Mouse (Mus musculus) ES-Bruce4 (cell line): ENCODE measurements around the gene Nxpe4. TPM values are rescaled to one million over a fixed set of nuclear protein-coding genes. Genes with fewer than 3 reads are reported as not detected.

Experiments used
- H3K27ac ChIP-seq: 2 replicates; pipeline ENCODE4 v1.5.1; 2012; ENCODE audit warnings: low read length, inconsistent platforms; ENCODE audit not compliant: insufficient read depth
- H3K27me3 ChIP-seq: 2 replicates; pipeline ENCODE4 v1.6.1; 2012; ENCODE audit warnings: mild to moderate bottlenecking, low read length, inconsistent platforms; ENCODE audit not compliant: control insufficient read depth, poor library complexity, insufficient read depth, severe bottlenecking
- H3K36me3 ChIP-seq: 2 replicates; pipeline ENCODE4 v1.6.1; 2012; ENCODE audit warnings: inconsistent platforms, mild to moderate bottlenecking, low read length, moderate library complexity; ENCODE audit not compliant: control insufficient read depth, poor library complexity, insufficient read depth, severe bottlenecking
- H3K4me1 ChIP-seq: one replicate; pipeline ENCODE4 v1.8.1; 2011; ENCODE audit warnings: low read length; ENCODE audit not compliant: control insufficient read depth, insufficient read depth
- H3K4me3 ChIP-seq: 2 replicates; pipeline ENCODE4 v1.5.1; 2011; ENCODE audit warnings: low read depth, mild to moderate bottlenecking, low read length
- H3K9ac ChIP-seq: 2 replicates; pipeline ENCODE4 v1.6.1; 2012; ENCODE audit warnings: low read depth, mild to moderate bottlenecking, inconsistent platforms; ENCODE audit not compliant: poor library complexity, severe bottlenecking
- H3K9me3 ChIP-seq: replicated peaks from 2 replicates; pipeline ENCODE4 v1.6.1; 2012; ENCODE audit warnings: mild to moderate bottlenecking, low read length, inconsistent platforms; ENCODE audit not compliant: control insufficient read depth, poor library complexity, insufficient read depth, severe bottlenecking
- CTCF ChIP-seq: IDR thresholded peaks from one replicate; pipeline ENCODE4 v1.8.1; 2011; ENCODE audit warnings: low read depth, low read length
- EP300 ChIP-seq: IDR thresholded peaks from 2 replicates; pipeline ENCODE4 v1.6.1; 2011; ENCODE audit warnings: low read depth, low read length; ENCODE audit not compliant: insufficient read depth
- POLR2A ChIP-seq: IDR thresholded peaks from one replicate; pipeline ENCODE4 v1.8.1; 2011; ENCODE audit warnings: low read length; ENCODE audit not compliant: insufficient read depth
- polyA plus RNA-seq: library from polyadenylated mRNA; stranded (reverse); fragments of >200 nt; gene quantifications from 2 replicates; pipeline ENCODE4 v1.2.4, GENCODE M21; 2011; ENCODE audit warnings: low read depth; ENCODE audit not compliant: missing spikeins, insufficient read depth, insufficient read length

Gene Nxpe4
- polyA plus RNA-seq, 1 experiment, result 0.88 TPM

DNA sequence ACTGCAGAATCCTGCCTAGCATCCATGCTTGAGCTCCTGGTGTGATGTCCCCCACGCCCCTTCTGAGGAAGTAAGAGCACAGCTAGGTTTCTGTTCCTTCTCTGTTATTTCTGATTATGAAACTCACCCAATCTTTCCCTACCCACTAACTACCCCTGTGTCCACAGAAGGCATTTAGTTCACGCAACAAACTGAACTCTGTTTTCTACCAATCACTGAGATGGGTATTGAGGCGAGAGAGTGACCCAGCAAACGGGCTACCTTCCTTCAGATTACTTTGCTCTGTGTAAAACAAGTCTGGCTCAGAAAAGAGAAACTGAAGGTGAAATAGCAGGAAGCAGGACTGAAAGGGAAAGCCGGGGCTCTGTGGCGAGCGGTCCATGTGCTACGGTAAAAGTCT is 260.6 kb downstream of the Nxpe4 start:
- H3K36me3 ChIP-seq, result no peaks in the 10 kb centered on the region
- no peaks in the 10 kb centered on the region for H3K9me3 ChIP-seq
- TF ChIP-seq POLR2A, result no peak
- no peak for TF ChIP-seq EP300
- TF ChIP-seq CTCF, result no peak
- H3K27me3 ChIP-seq, result no peaks in the 10 kb centered on the region
- no peak overlapping the region for H3K9ac ChIP-seq
- no peak overlapping the region for H3K27ac ChIP-seq
- no peak overlapping the region for H3K4me3 ChIP-seq
- no peaks in the 10 kb centered on the region for H3K4me1 ChIP-seq

DNA sequence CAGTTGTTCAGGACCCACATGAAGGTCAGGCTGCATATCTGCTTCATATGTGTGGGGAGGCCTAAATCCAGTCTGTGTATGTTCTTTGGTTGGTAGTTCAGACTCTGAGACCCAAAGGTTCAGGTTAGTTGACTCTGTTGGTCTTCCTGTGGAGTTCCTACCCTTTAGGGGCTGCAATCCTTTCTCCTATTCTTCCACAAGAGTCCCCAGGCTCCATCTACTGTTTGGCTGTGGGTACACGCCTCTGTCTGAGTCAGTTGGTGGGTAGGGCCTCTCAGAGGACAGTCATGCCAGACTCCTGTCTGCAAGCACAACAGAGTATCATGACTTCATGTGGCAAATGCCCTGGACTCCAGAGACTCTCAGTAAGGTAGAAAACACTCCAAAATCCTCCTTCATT is 261.4 kb downstream of the Nxpe4 start:
- no peaks in the 10 kb centered on the region for H3K27me3 ChIP-seq
- H3K36me3 ChIP-seq, result no peaks in the 10 kb centered on the region
- H3K4me1 ChIP-seq, result no peaks in the 10 kb centered on the region
- no peaks in the 10 kb centered on the region for H3K9me3 ChIP-seq
- TF ChIP-seq POLR2A (no peak), CTCF (no peak), EP300 (no peak)
- no peak overlapping the region for H3K9ac ChIP-seq
- no peak overlapping the region for H3K4me3 ChIP-seq
- no peak overlapping the region for H3K27ac ChIP-seq

DNA sequence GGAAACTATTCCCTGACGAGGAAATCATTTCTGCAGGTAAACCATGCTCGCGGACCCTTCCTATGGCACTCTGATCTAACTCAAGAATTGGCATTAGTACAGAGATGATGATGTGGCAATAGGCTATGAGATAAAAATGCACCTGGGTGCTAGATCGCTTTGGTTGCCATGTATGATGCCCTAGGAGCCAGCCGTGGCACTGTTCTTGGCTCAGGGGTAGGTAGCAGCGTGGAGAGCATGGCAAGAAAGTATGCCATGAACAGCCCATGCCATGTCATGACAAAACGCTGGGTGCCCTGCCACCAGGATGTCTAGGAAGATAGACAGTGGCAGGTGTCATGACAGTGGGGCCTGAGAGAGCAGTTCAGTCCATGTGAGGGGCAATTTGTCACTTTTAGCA is 265.4 kb downstream of the Nxpe4 start:
- TF ChIP-seq EP300 (no peak), POLR2A (no peak), CTCF (no peak)
- no peaks in the 10 kb centered on the region for H3K36me3 ChIP-seq
- H3K9ac ChIP-seq, result no peak overlapping the region
- no peak overlapping the region for H3K4me3 ChIP-seq
- H3K4me1 ChIP-seq, result no peaks in the 10 kb centered on the region
- no peaks in the 10 kb centered on the region for H3K9me3 ChIP-seq
- H3K27ac ChIP-seq, result no peak overlapping the region
- H3K27me3 ChIP-seq, result no peaks in the 10 kb centered on the region

DNA sequence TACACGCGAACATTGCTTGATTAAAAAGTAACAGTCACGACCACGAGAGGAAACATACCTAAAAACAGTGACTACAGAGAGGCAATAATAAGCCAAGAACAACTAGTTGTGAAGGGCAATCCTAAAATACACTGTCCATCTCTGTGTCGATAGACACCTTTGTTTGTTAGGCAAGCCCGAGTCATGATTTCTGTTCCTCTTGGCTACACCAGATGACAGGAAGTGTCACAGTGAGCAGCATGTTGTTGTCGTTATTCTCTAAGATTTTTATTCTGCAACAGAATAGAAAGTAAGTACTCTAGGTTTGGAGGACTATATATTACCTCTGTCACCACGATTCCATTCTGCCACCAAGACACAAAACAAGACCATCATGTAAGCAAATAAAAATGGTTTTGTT is 270.6 kb downstream of the Nxpe4 start:
- Histone ChIP-seq H3K27ac (no peak overlapping the region), H3K27me3 (no peaks in the 10 kb centered on the region), H3K36me3 (no peaks in the 10 kb centered on the region), H3K9ac (no peak overlapping the region), H3K4me3 (no peak overlapping the region), H3K4me1 (no peaks in the 10 kb centered on the region), H3K9me3 (no peaks in the 10 kb centered on the region)
- TF ChIP-seq CTCF (no peak), POLR2A (no peak), EP300 (no peak)

DNA sequence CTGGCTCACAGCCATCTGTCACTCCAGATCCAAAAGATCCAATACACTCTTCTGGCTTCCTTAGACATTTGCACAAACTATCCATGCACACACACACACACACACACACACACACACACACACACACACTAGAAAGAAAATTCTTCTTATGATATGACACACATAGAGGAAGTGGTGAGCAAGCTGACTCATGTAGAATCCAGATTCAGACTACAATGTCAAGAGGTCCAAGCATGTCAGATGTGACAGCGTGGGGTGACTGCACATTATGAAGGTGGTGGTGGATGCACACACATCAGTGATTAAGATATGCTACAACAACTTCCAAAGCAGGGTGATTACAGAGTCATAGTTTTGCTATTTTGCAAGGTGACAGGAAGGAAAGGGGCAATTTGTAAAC is 282.1 kb downstream of the Nxpe4 start:
- Histone ChIP-seq H3K9ac (no peak overlapping the region), H3K27me3 (no peaks in the 10 kb centered on the region), H3K27ac (no peak overlapping the region), H3K36me3 (no peaks in the 10 kb centered on the region), H3K9me3 (no peaks in the 10 kb centered on the region), H3K4me1 (no peaks in the 10 kb centered on the region), H3K4me3 (no peak overlapping the region)
- TF ChIP-seq CTCF, result no peak
- TF ChIP-seq POLR2A, result no peak
- no peak for TF ChIP-seq EP300

DNA sequence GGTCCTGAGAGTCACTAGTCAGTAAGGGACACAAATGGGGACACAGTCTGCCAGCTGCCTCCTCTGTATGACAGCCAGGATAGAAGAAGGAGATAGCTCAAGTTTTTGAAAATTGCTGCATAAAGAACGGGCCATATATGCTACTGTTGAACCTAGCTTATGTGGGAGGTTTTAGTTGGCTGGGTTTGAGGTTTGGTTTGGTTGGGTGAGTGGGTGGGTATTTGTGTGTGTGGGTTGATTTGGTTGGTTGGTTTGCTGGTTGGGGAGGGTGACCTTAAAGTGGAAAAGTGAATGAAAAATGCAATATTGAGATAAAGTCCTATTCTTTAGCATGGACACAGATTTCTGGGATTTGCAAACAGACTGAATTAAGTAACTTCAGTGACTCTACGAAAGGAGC is 283.0 kb downstream of the Nxpe4 start:
- Histone ChIP-seq H3K9ac (no peak overlapping the region), H3K27ac (no peak overlapping the region), H3K36me3 (no peaks in the 10 kb centered on the region), H3K27me3 (no peaks in the 10 kb centered on the region), H3K4me1 (no peaks in the 10 kb centered on the region), H3K9me3 (no peaks in the 10 kb centered on the region), H3K4me3 (no peak overlapping the region)
- TF ChIP-seq EP300, result no peak
- no peak for TF ChIP-seq POLR2A
- no peak for TF ChIP-seq CTCF
